Mouse (Mus musculus) kidney, postnatal 0 days (tissue): ENCODE measurements at regions not wholly inside any gene's neighbourhood (a gene's known extent, or its start where the extent isn't known, plus 50 kb on each side); places are given as distances from the start of the nearest gene placed in this dataset.

ENCODE experiments used
- ATAC-seq: fragments of 200-750 bp; cut with Nextera tagmentation; replicated peaks from 2 replicates; pipeline ENCODE4 v1.8.0; 2017; ENCODE audit warnings: low read depth, moderate number of reproducible peaks, moderate TSS enrichment, moderate library complexity; ENCODE audit not compliant: low FRiP score
- DNase-seq: peaks from one replicate; pipeline ENCODE4 v3.0.0-alpha.2; 2016; ENCODE audit warnings: low spot score
- H3K27ac ChIP-seq: fragments of 300-500 bp; sonication (generic); 2 replicates; pipeline ENCODE4 v1.5.1; 2014; ENCODE audit warnings: mild to moderate bottlenecking
- H3K27me3 ChIP-seq: fragments of 300-500 bp; sonication (generic); 2 replicates; pipeline ENCODE4 v1.6.1; 2014; ENCODE audit warnings: low read length, mixed read lengths; ENCODE audit not compliant: insufficient read depth
- H3K36me3 ChIP-seq: fragments of 300-500 bp; sonication (generic); 2 replicates; pipeline ENCODE4 v1.6.1; 2014; ENCODE audit warnings: low read length, mixed read lengths; ENCODE audit not compliant: insufficient read depth
- H3K4me1 ChIP-seq: fragments of 300-500 bp; sonication (generic); replicated peaks from 2 replicates; pipeline ENCODE4 v1.6.1; 2014; ENCODE audit warnings: antibody characterized with exemption, low read length, mixed read lengths; ENCODE audit not compliant: insufficient read depth
- H3K4me2 ChIP-seq: fragments of 300-500 bp; sonication (generic); 2 replicates; pipeline ENCODE4 v1.6.1; 2014; ENCODE audit warnings: mild to moderate bottlenecking, low read length, moderate library complexity, mixed read lengths
- H3K4me3 ChIP-seq: fragments of 300-500 bp; sonication (generic); replicated peaks from 2 replicates; pipeline ENCODE4 v1.5.1; 2014; ENCODE audit warnings: low read depth, low read length
- H3K9ac ChIP-seq: fragments of 300-500 bp; sonication (generic); 2 replicates; pipeline ENCODE4 v1.6.1; 2014; ENCODE audit warnings: low read depth, low read length
- H3K9me3 ChIP-seq: fragments of 300-500 bp; sonication (generic); replicated peaks from 2 replicates; pipeline ENCODE4 v1.6.1; 2016; ENCODE audit warnings: low read length, inconsistent platforms, mixed read lengths
- CTCF ChIP-seq: IDR thresholded peaks from 2 replicates; pipeline ENCODE4 v1.5.1; 2016; ENCODE audit warnings: antibody characterized with exemption, low read depth, mild to moderate bottlenecking, moderate library complexity
- WGBS: fragments of 180-500 bp; shearing (Covaris S2); extraction: QIAGEN DNeasy Blood & Tissue Kit; methylation state at CpG from one replicate; pipeline ENCODE4 v1.1.7; 2014; 5-methylcytosine and 5-hydroxymethylcytosine counted together

DNA sequence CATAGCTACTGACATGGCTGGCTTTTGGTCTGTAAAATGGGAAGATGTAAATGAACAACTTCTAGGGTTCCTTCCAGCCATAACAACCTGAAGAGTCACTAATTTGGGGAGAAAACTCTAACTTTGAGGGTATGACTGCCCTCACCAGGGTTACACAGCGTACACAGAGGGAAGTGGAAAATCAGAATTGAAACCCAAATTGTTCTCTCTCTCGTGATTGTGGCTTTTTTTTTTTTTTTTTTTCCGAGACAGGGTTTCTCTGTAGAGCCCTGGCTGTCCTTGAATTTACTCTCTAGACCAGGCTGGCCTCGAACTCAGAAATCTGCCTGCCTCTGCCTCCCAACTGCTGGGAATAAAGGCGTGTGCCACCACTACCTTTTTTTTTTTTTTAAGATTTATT, 80.4 kb upstream of the Pmfbp1 start:
- no peaks in the 10 kb centered on the region for H3K27me3 ChIP-seq
- no peak overlapping the region for H3K9ac ChIP-seq
- no peak for TF ChIP-seq CTCF
- H3K27ac ChIP-seq: no peak overlapping the region
- H3K4me3 ChIP-seq: no peak overlapping the region
- H3K36me3 ChIP-seq: no peaks in the 10 kb centered on the region
- ATAC-seq (no peak), DNase-seq (no peak)
- 0 out of 2 replicates have a peak, but pooled peaks cover 3% of the 10 kb centered on the region for H3K4me1 ChIP-seq
- H3K9me3 ChIP-seq: no peaks in the 10 kb centered on the region
- H3K4me2 ChIP-seq: no peak overlapping the region
- 90% methylated on average over 5 of the region's 5 CpGs for WGBS

DNA sequence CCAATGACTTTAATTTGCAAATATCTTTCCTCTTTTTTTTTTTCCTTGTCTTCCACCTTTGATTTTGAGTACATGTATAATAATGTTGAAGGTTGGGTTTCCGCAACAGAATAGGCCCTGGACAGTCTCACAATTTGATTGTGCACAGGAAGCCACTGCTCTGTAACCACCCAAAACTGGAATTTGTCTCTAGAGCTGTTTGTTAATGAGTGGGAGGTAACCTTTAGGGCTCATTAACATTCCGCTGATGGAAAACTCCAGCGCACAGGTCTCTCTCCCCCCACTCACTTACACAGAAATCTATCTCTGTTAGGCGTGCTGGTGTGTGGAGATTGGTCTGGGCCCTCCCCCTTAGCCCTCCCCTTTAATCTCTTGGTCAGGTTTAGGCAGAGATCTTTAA, 78.5 kb upstream of the Pmfbp1 start:
- ATAC-seq (no peak), DNase-seq (peak; percentile 61)
- Histone ChIP-seq H3K9me3 (no peaks in the 10 kb centered on the region), H3K27me3 (no peaks in the 10 kb centered on the region), H3K27ac (no peak overlapping the region), H3K36me3 (no peaks in the 10 kb centered on the region), H3K9ac (0 out of 2 replicates have a peak overlapping the region, but pooled peaks have one; percentile 4), H3K4me3 (no peak overlapping the region), H3K4me2 (peak overlapping the region; percentile 23; the same call in 1 of the 2 replicates), H3K4me1 (0 out of 2 replicates have a peak, but pooled peaks cover 3% of the 10 kb centered on the region)
- TF ChIP-seq CTCF: no peak
- 34% methylated on average over 4 of the region's 4 CpGs for WGBS

DNA sequence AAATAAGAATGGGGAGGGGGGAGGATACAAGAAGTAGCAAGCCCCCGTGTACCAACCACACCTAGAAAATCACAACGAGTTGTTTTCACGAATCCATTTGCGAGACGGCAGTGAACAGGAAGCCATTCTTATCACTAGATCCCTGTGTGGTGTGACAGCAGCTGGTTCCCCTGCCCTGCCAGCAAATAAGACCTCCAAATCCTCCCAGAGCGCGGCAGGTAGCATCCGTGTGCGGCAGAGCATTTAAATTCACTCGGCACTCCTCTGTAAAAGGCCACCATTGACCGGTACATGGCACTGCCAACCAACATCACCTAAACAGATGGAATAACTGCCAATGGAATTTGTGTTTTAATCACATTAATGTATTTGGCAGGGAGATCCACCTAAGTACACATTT, 77.9 kb upstream of the Pmfbp1 start:
- ATAC-seq (no peak), DNase-seq (no peak)
- Histone ChIP-seq H3K9ac (0 out of 2 replicates have a peak overlapping the region, but pooled peaks have one; percentile 4), H3K4me1 (0 out of 2 replicates have a peak, but pooled peaks cover 3% of the 10 kb centered on the region), H3K4me2 (peak overlapping the region; percentile 23; the same call in 1 of the 2 replicates), H3K27me3 (no peaks in the 10 kb centered on the region), H3K9me3 (no peaks in the 10 kb centered on the region), H3K36me3 (no peaks in the 10 kb centered on the region), H3K27ac (no peak overlapping the region), H3K4me3 (no peak overlapping the region)
- TF ChIP-seq CTCF: no peak
- 44% methylated on average over 11 of the region's 11 CpGs for WGBS

- no peak for TF ChIP-seq CTCF
- Histone ChIP-seq H3K9me3 (no peaks in the 10 kb centered on the region), H3K27me3 (no peaks in the 10 kb centered on the region), H3K27ac (no peak overlapping the region), H3K9ac (no peak overlapping the region), H3K4me2 (no peak overlapping the region), H3K4me1 (0 out of 2 replicates have a peak, but pooled peaks cover 3% of the 10 kb centered on the region), H3K4me3 (no peak overlapping the region), H3K36me3 (no peaks in the 10 kb centered on the region)
- ATAC-seq (no peak), DNase-seq (no peak)
- WGBS: 75% methylated on average over 17 of the region's 17 CpGs
These were observed 77.3 kb upstream of the Pmfbp1 start for GRCm38 (mm10) chr8:109416327-109417100.

GRCm38 (mm10) chr8:109417222-109417621, 76.6 kb upstream of the Pmfbp1 start:
- WGBS: 43% methylated on average over 5 of the region's 5 CpGs
- Histone ChIP-seq H3K9me3 (no peaks in the 10 kb centered on the region), H3K4me3 (no peak overlapping the region), H3K36me3 (no peaks in the 10 kb centered on the region), H3K27me3 (no peaks in the 10 kb centered on the region), H3K4me2 (no peak overlapping the region), H3K27ac (no peak overlapping the region), H3K4me1 (0 out of 2 replicates have a peak, but pooled peaks cover 3% of the 10 kb centered on the region), H3K9ac (no peak overlapping the region)
- peak; percentile 81 for TF ChIP-seq CTCF
- no peak for ATAC-seq
- peak; percentile 80 for DNase-seq

DNA sequence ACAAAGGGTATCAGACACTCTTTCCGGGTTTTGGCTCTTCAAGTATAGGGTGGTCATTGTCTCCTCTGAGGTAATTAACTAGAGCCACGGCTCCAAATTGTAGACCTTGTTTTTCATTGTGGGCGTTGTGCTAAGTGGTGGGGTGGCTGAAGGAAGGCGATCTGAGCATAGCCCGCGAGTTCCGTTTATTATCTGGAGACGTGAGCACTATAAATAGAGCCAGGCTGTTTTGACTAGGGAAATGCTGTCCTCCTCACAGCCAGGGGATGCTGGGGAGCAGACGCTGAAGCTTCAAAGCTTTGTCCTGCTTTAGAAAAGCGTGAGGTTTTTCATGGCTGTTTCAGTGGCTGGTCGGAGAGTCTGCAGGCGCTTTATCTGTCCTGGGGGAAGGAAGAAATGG, 75.9 kb upstream of the Pmfbp1 start:
- no peaks in the 10 kb centered on the region for H3K36me3 ChIP-seq
- no peak for ATAC-seq
- TF ChIP-seq CTCF: peak; percentile 22; the same call in 1 of the 2 replicates
- 0 out of 2 replicates have a peak, but pooled peaks cover 3% of the 10 kb centered on the region for H3K4me1 ChIP-seq
- no peak overlapping the region for H3K4me2 ChIP-seq
- H3K9ac ChIP-seq: no peak overlapping the region
- H3K9me3 ChIP-seq: no peaks in the 10 kb centered on the region; the same call in 1 of the 2 replicates
- no peak overlapping the region for H3K27ac ChIP-seq
- WGBS: 16% methylated on average over 12 of the region's 12 CpGs
- no peak overlapping the region for H3K4me3 ChIP-seq
- H3K27me3 ChIP-seq: no peaks in the 10 kb centered on the region
- DNase-seq: no peak
